Mouse (Mus musculus): ENCODE data around the gene Deup1.

GRCm38 (mm10) chr9:15536861-15537426, 90.8 kb downstream of the Deup1 start:
- TF ChIP-seq POLR2A (IDR thresholded peaks at IDR 0.05; ENCODE audit: borderline replicate concordance, extremely low read depth, insufficient read depth, insufficient read length, poor library complexity, severe bottlenecking) (no peak), CTCF (IDR thresholded peaks at IDR 0.05; ENCODE audit: borderline replicate concordance, extremely low read depth, insufficient read depth, insufficient read length) (no peak)

Data from brain, embryonic 14.5 days (tissue).